Mouse (Mus musculus): Measurements from ENCODE around the gene Sap30bp.

The Sap30bp gene

GRCm38 (mm10) chr11:115933108-115933746 lies at the start of gene Sap30bp, which contains the start of gene Recql5:
TSS of gene Sap30bp (plus strand) at chr11:115933282.
TSS of gene Recql5 (minus strand) at chr11:115933477.
- DNase-seq: peak; percentile 95

- DNase-seq: no peak
Observed at GRCm38 (mm10) chr11:115884361-115884760, 48.7 kb upstream of the Sap30bp start.

GRCm38 (mm10) chr11:115885281-115885680 lies 47.8 kb upstream of the Sap30bp start:
- no peak for DNase-seq

- no peak for DNase-seq
Observed at GRCm38 (mm10) chr11:115886446-115886845, 46.6 kb upstream of the Sap30bp start.

- DNase-seq: no peak
Observed at GRCm38 (mm10) chr11:115888020-115888419, 45.1 kb upstream of the Sap30bp start.

GRCm38 (mm10) chr11:115889159-115889558 lies 43.9 kb upstream of the Sap30bp start:
- DNase-seq: no peak

GRCm38 (mm10) chr11:115892213-115892612 lies 40.9 kb upstream of the Sap30bp start:
- DNase-seq: no peak

GRCm38 (mm10) chr11:115893071-115893470 lies 40.0 kb upstream of the Sap30bp start:
- no peak for DNase-seq

GRCm38 (mm10) chr11:115894755-115895520 lies 38.1 kb upstream of the Sap30bp start:
- DNase-seq: peak; percentile 21

GRCm38 (mm10) chr11:115898446-115898845 lies 34.6 kb upstream of the Sap30bp start:
- DNase-seq: no peak

GRCm38 (mm10) chr11:115898886-115899285 lies 34.2 kb upstream of the Sap30bp start:
- peak; percentile 70 for DNase-seq

- DNase-seq: no peak
Observed at GRCm38 (mm10) chr11:115899486-115900266, 33.4 kb upstream of the Sap30bp start, which contains the start of gene Smim5. TSS of gene Smim5 (plus strand) at chr11:115899966.

GRCm38 (mm10) chr11:115900561-115901337 lies 32.3 kb upstream of the Sap30bp start:
- no peak for DNase-seq

- no peak for DNase-seq
Observed at GRCm38 (mm10) chr11:115901338-115902161, 31.5 kb upstream of the Sap30bp start.

- no peak for DNase-seq
Observed at GRCm38 (mm10) chr11:115902177-115902576, 30.9 kb upstream of the Sap30bp start.

- DNase-seq: no peak
Observed at GRCm38 (mm10) chr11:115902831-115903230, 30.3 kb upstream of the Sap30bp start.

GRCm38 (mm10) chr11:115903384-115904230 lies 29.5 kb upstream of the Sap30bp start:
- no peak for DNase-seq

GRCm38 (mm10) chr11:115904231-115904955 lies 28.7 kb upstream of the Sap30bp start:
- no peak for DNase-seq

- no peak for DNase-seq
Observed at GRCm38 (mm10) chr11:115904956-115905790, 27.9 kb upstream of the Sap30bp start.

Data from cerebellum, adult 11 months (tissue).